Mouse (Mus musculus): Measurements from ENCODE around the gene Chd9. TPM values are rescaled to one million over a fixed set of nuclear protein-coding genes. Genes with fewer than 3 reads are reported as not detected.

The Chd9 gene
- polyA plus RNA-seq (2014; fragmentation: Illumina TruSeq; extraction: RNeasy Lipid Tissue Mini Kit (QIAGEN cat#74804); ENCODE audit: low read depth, low replicate concordance): 133 TPM

DNA sequence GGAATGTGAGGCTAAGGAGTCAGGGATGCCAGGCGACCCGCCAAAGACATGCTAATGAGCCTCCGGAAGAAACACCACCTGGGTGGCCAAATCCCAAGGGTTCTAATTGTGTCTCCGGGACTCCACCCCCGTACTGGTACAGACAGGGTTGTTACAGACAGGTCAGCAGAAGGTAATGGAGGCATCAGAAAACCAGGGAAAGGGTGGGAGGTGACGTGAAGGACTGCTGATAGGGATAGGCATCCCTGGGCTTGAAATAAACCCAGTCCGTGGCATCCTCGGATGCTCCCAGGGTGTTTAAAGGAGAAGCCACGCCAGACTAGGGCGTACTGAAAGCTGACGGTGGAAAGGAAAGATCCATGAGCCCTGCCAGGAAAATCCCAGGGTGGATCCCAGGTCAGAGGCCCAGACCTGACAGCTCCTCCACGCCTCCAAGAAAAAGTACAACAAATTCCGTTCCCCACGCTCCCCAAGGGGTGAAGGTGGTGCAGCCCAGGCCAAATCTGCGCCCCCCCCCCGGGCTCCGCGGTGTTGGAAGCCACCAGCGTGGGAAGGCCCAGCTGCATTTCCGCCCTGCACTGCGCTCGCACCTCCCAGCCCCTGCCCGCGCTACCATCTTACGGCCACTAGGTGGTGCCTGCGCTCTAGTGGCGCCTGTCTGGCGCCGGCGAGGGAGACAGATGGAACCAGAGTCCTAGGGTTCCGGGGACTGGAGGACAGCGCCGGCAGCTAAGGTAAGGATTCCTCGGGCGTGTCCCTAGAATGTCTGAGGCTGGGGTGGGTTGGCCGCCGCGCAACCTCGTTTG is at the start of gene Chd9:
Chd9 (plus strand) TSS at position 172 of the 806 bp plus-strand sequence.

GRCm38 (mm10) chr8:90817293-90817692 is 10.9 kb upstream of the Chd9 start, which contains the start of gene Gm19935:
Gm19935 (minus strand) TSS chr8:90817393.

DNA sequence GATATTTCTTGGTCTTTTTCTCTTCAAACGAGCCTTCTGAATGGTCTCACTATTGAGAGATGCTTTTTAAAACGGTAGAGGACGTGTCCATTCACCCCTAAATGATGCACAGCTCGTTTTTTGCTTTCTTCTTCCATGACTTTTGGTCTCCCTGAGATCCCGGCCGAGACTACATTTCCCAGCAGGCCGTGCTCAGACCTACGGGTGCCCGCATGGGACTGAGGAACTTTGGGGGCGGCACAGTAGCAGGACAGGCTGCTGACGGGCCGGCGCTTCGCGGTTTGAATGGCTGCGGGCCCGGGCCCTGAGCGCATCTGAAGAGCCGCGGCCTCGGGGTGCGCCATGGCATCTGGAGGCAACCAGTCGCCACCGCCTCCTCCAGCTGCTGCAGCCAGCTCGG is 241.7 kb downstream of the Chd9 start, which contains the start of gene Rbl2:
Rbl2 (plus strand) TSS at position 224 of the 400 bp plus-strand sequence.

Other genes with a start within 250 kb of the Chd9 start
- not detected for gene Gm19935, start 11.0 kb upstream of the Chd9 start, polyA plus RNA-seq (2014; fragmentation: Illumina TruSeq; extraction: RNeasy Lipid Tissue Mini Kit (QIAGEN cat#74804); ENCODE audit: low read depth, low replicate concordance)
- gene Rbl2, start 241.7 kb downstream of the Chd9 start, polyA plus RNA-seq (2014; fragmentation: Illumina TruSeq; extraction: RNeasy Lipid Tissue Mini Kit (QIAGEN cat#74804); ENCODE audit: low read depth, low replicate concordance): 26.0 TPM

All from liver, adult 10 weeks (tissue).